Mouse (Mus musculus) liver, embryonic 16.5 days (tissue): Measurements from ENCODE around the gene Ublcp1. TPM values are rescaled to one million over a fixed set of nuclear protein-coding genes. Genes with fewer than 3 reads are reported as not detected.

ENCODE experiments used
- ATAC-seq: fragments of 200-750 bp; cut with Nextera tagmentation; 2 replicates; pipeline ENCODE4 v1.8.0; 2017; ENCODE audit warnings: low read depth, mild to moderate bottlenecking, moderate number of reproducible peaks, moderate library complexity
- H3K27ac ChIP-seq: fragments of 300-500 bp; sonication (generic); 2 replicates; pipeline ENCODE4 v1.5.1; 2014; ENCODE audit warnings: mild to moderate bottlenecking, low read length
- H3K27me3 ChIP-seq: fragments of 300-500 bp; sonication (generic); 2 replicates; pipeline ENCODE4 v1.6.1; 2014; ENCODE audit warnings: low read depth, low read length, mixed read lengths; ENCODE audit not compliant: control insufficient read depth, insufficient read depth
- H3K36me3 ChIP-seq: fragments of 300-500 bp; sonication (generic); 2 replicates; pipeline ENCODE4 v1.6.1; 2014; ENCODE audit warnings: mild to moderate bottlenecking; ENCODE audit not compliant: control insufficient read depth, insufficient read depth
- H3K4me1 ChIP-seq: fragments of 300-500 bp; sonication (generic); 2 replicates; pipeline ENCODE4 v1.6.1; 2014; ENCODE audit warnings: low read depth, low read length, mixed read lengths; ENCODE audit not compliant: control insufficient read depth
- H3K4me2 ChIP-seq: fragments of 300-500 bp; sonication (generic); 2 replicates; pipeline ENCODE4 v1.6.1; 2014; ENCODE audit warnings: low read depth, low read length, mixed read lengths
- H3K4me3 ChIP-seq: fragments of 300-500 bp; sonication (generic); 2 replicates; pipeline ENCODE4 v1.5.1; 2014; ENCODE audit warnings: low read depth, mild to moderate bottlenecking, low read length
- H3K9ac ChIP-seq: fragments of 300-500 bp; sonication (generic); 2 replicates; pipeline ENCODE4 v1.6.1; 2014; ENCODE audit warnings: low read depth, low read length
- H3K9me3 ChIP-seq: fragments of 300-500 bp; sonication (generic); replicated peaks from 2 replicates; pipeline ENCODE4 v1.6.1; 2016; ENCODE audit warnings: low read length; ENCODE audit not compliant: control insufficient read depth
- WGBS: fragments of 180-500 bp; shearing (Covaris S2); extraction: QIAGEN DNeasy Blood & Tissue Kit; methylation state at CpG from one replicate; pipeline ENCODE4 v1.1.7; 2014; ENCODE audit not compliant: insufficient replicate concordance; 5-methylcytosine and 5-hydroxymethylcytosine counted together
- polyA plus RNA-seq: library from polyadenylated mRNA; unstranded; fragments of >200 nt; fragmentation: Nextera tagmentation; extraction: Ambion mirVana; gene quantifications from 2 replicates; pipeline ENCODE4 v1.2.1, GENCODE M21; 2015

Ublcp1 gene
- polyA plus RNA-seq, 1 experiment from 2014 or later, result 41.6 TPM

- Histone ChIP-seq H3K36me3 (no peaks in the 10 kb centered on the region), H3K4me1 (peaks cover 84% of the 10 kb centered on the region), H3K4me2 (peak overlapping the region; percentile 72), H3K27ac (peak overlapping the region; percentile 98), H3K9me3 (no peaks in the 10 kb centered on the region), H3K27me3 (no peaks in the 10 kb centered on the region), H3K4me3 (peak overlapping the region; percentile 13; the same call in 1 of the 2 replicates), H3K9ac (peak overlapping the region; percentile 62)
- peak; percentile 79 for ATAC-seq
- 23% methylated on average over 14 of the region's 14 CpGs for WGBS
These were observed 42.0 kb upstream of the Ublcp1 start for GRCm38 (mm10) chr11:44512044-44513025.

GRCm38 (mm10) chr11:44510371-44510770 lies 40.1 kb upstream of the Ublcp1 start:
- Histone ChIP-seq H3K4me2 (peak overlapping the region; percentile 72), H3K36me3 (no peaks in the 10 kb centered on the region), H3K9me3 (no peaks in the 10 kb centered on the region), H3K9ac (peak overlapping the region; percentile 62), H3K4me3 (peak overlapping the region; percentile 47), H3K27ac (peak overlapping the region; percentile 98), H3K27me3 (no peaks in the 10 kb centered on the region), H3K4me1 (peaks cover 75% of the 10 kb centered on the region)
- WGBS, result 55% methylated on average over 7 of the region's 7 CpGs
- ATAC-seq, result no peak

- H3K4me2 ChIP-seq, result peak overlapping the region; percentile 72
- H3K4me3 ChIP-seq, result peak overlapping the region; percentile 47
- peaks cover 71% of the 10 kb centered on the region for H3K4me1 ChIP-seq
These were observed 39.6 kb upstream of the Ublcp1 start for GRCm38 (mm10) chr11:44509906-44510305.

GRCm38 (mm10) chr11:44508876-44509275 lies 38.6 kb upstream of the Ublcp1 start:
- WGBS, result 24% methylated on average over 4 of the region's 4 CpGs
- Histone ChIP-seq H3K9ac (peak overlapping the region; percentile 67), H3K4me1 (peaks cover 63% of the 10 kb centered on the region), H3K27ac (peak overlapping the region; percentile 98), H3K4me2 (peak overlapping the region; percentile 72), H3K27me3 (no peaks in the 10 kb centered on the region), H3K36me3 (no peaks in the 10 kb centered on the region), H3K4me3 (peak overlapping the region; percentile 47), H3K9me3 (no peaks in the 10 kb centered on the region)
- peak; percentile 87 for ATAC-seq

More at GRCm38 (mm10) chr11:44509906-44510305, 39.6 kb upstream of the Ublcp1 start:
- H3K36me3 ChIP-seq, result no peaks in the 10 kb centered on the region
- H3K27me3 ChIP-seq, result no peaks in the 10 kb centered on the region
- H3K27ac ChIP-seq, result peak overlapping the region; percentile 98
- 20% methylated on average over 2 of the region's 2 CpGs for WGBS
- no peaks in the 10 kb centered on the region for H3K9me3 ChIP-seq
- no peak for ATAC-seq
- H3K9ac ChIP-seq, result peak overlapping the region; percentile 62

GRCm38 (mm10) chr11:44504761-44505160 lies 34.5 kb upstream of the Ublcp1 start:
- no peak overlapping the region for H3K4me3 ChIP-seq
- 72% methylated on average over 3 of the region's 3 CpGs for WGBS
- no peak overlapping the region for H3K27ac ChIP-seq
- ATAC-seq, result no peak
- no peaks in the 10 kb centered on the region for H3K36me3 ChIP-seq
- no peak overlapping the region for H3K9ac ChIP-seq
- no peaks in the 10 kb centered on the region for H3K27me3 ChIP-seq
- H3K9me3 ChIP-seq, result no peaks in the 10 kb centered on the region
- H3K4me1 ChIP-seq, result peaks cover 22% of the 10 kb centered on the region
- no peak overlapping the region for H3K4me2 ChIP-seq

- Histone ChIP-seq H3K9ac (no peak overlapping the region), H3K4me3 (no peak overlapping the region), H3K27me3 (no peaks in the 10 kb centered on the region), H3K4me1 (peaks cover 19% of the 10 kb centered on the region), H3K4me2 (no peak overlapping the region), H3K27ac (no peak overlapping the region), H3K36me3 (no peaks in the 10 kb centered on the region), H3K9me3 (no peaks in the 10 kb centered on the region)
- 73% methylated on average over 7 of the region's 7 CpGs for WGBS
- no peak for ATAC-seq
These were observed 33.8 kb upstream of the Ublcp1 start for GRCm38 (mm10) chr11:44504146-44504545.

GRCm38 (mm10) chr11:44502931-44503330 lies 32.6 kb upstream of the Ublcp1 start:
- Histone ChIP-seq H3K9me3 (no peaks in the 10 kb centered on the region), H3K4me1 (peaks cover 16% of the 10 kb centered on the region), H3K36me3 (no peaks in the 10 kb centered on the region), H3K27me3 (no peaks in the 10 kb centered on the region), H3K4me3 (no peak overlapping the region), H3K9ac (no peak overlapping the region), H3K27ac (no peak overlapping the region), H3K4me2 (no peak overlapping the region)
- 67% methylated on average over 5 of the region's 5 CpGs for WGBS
- no peak for ATAC-seq

GRCm38 (mm10) chr11:44501477-44501876 lies 31.2 kb upstream of the Ublcp1 start:
- H3K4me2 ChIP-seq, result no peak overlapping the region
- H3K36me3 ChIP-seq, result no peaks in the 10 kb centered on the region
- 79% methylated on average over 2 of the region's 2 CpGs for WGBS
- H3K4me3 ChIP-seq, result no peak overlapping the region
- peaks cover 9% of the 10 kb centered on the region; the same call in 1 of the 2 replicates for H3K4me1 ChIP-seq
- H3K9ac ChIP-seq, result no peak overlapping the region
- no peaks in the 10 kb centered on the region for H3K27me3 ChIP-seq
- no peak for ATAC-seq
- no peaks in the 10 kb centered on the region for H3K9me3 ChIP-seq
- H3K27ac ChIP-seq, result no peak overlapping the region

- Histone ChIP-seq H3K4me3 (no peak overlapping the region), H3K4me2 (no peak overlapping the region), H3K27me3 (no peaks in the 10 kb centered on the region), H3K9ac (no peak overlapping the region), H3K4me1 (peaks cover 9% of the 10 kb centered on the region; the same call in 1 of the 2 replicates), H3K36me3 (no peaks in the 10 kb centered on the region), H3K27ac (no peak overlapping the region), H3K9me3 (no peaks in the 10 kb centered on the region)
- ATAC-seq, result no peak
- 63% methylated on average over 7 of the region's 7 CpGs for WGBS
These were observed 30.7 kb upstream of the Ublcp1 start for GRCm38 (mm10) chr11:44500966-44501365.
